Mouse (Mus musculus): ENCODE measurements around the gene Hspd1. TPM values are rescaled to one million over a fixed set of nuclear protein-coding genes. Genes with fewer than 3 reads are reported as not detected.
"Not testable (repeated sequence)": the region's sequence is repeated elsewhere in the genome, so short reads cannot be mapped to it uniquely, and the experiment has no call there.

Gene Hspd1
- polyA plus RNA-seq, 1 experiment: 297 TPM

- Histone ChIP-seq H3K79me3 (ENCODE audit: low read depth) (peaks cover 46% of the 10 kb centered on the region), H3ac (ENCODE audit: control insufficient read depth, insufficient read length, low read depth) (peak overlapping the region; percentile 99), H3K36me3 (ENCODE audit: control insufficient read depth, insufficient read depth) (peaks cover 10% of the 10 kb centered on the region), H3K79me2 (ENCODE audit: control insufficient read depth, insufficient read depth) (peaks cover 55% of the 10 kb centered on the region), H3K4me3 (ENCODE audit: insufficient read depth, poor library complexity, severe bottlenecking) (peak overlapping the region; percentile 80), H3K27me3 (ENCODE audit: control insufficient read depth, insufficient read depth, insufficient read length) (no peaks in the 10 kb centered on the region)
- TF ChIP-seq FOSL1 (IDR thresholded peaks at IDR 0.05; ENCODE audit: insufficient read depth, low read length, poor library complexity, severe bottlenecking): no peak
- TF ChIP-seq MYOD1 (IDR thresholded peaks at IDR 0.05; ENCODE audit: control insufficient read depth, insufficient read length, low read depth): peak; percentile 58
These were observed 43.5 kb upstream of the Hspd1 start for GRCm38 (mm10) chr1:55131424-55132014.

- Histone ChIP-seq H3K79me2 (ENCODE audit: control insufficient read depth, insufficient read depth) (peaks cover 49% of the 10 kb centered on the region), H3ac (ENCODE audit: control insufficient read depth, insufficient read length, low read depth) (peak within 1 kb of the TSS; percentile 99), H3K4me3 (ENCODE audit: insufficient read depth, poor library complexity, severe bottlenecking) (peak within 1 kb of the TSS; percentile 80), H3K27me3 (ENCODE audit: control insufficient read depth, insufficient read depth, insufficient read length) (no peaks in the 10 kb centered on the region), H3K36me3 (ENCODE audit: control insufficient read depth, insufficient read depth) (peaks cover 10% of the 10 kb centered on the region), H3K79me3 (ENCODE audit: low read depth) (peaks cover 42% of the 10 kb centered on the region)
- no peak for TF ChIP-seq USF1 (IDR thresholded peaks at IDR 0.05; ENCODE audit: low read depth)
- peak; percentile 8 for TF ChIP-seq CEBPB (IDR thresholded peaks at IDR 0.05; ENCODE audit: low read depth)
These were observed 42.9 kb upstream of the Hspd1 start, which contains the start of gene Mob4 for GRCm38 (mm10) chr1:55130943-55131401. Gene Mob4, plus strand, starts transcription at chr1:55131231.

GRCm38 (mm10) chr1:55130190-55130916, 42.3 kb upstream of the Hspd1 start:
- peaks cover 35% of the 10 kb centered on the region for H3K79me3 ChIP-seq (ENCODE audit: low read depth)
- no peaks in the 10 kb centered on the region for H3K27me3 ChIP-seq (ENCODE audit: control insufficient read depth, insufficient read depth, insufficient read length)
- no peak overlapping the region for H3ac ChIP-seq (ENCODE audit: control insufficient read depth, insufficient read length, low read depth)
- TF ChIP-seq CTCF (IDR thresholded peaks at IDR 0.05; ENCODE audit: control insufficient read depth, insufficient read depth, insufficient read length) (no peak), MYOD1 (IDR thresholded peaks at IDR 0.05; ENCODE audit: control insufficient read depth, insufficient read length, low read depth) (no peak), FOSL1 (IDR thresholded peaks at IDR 0.05; ENCODE audit: insufficient read depth, low read length, poor library complexity, severe bottlenecking) (no peak), MYOG (IDR thresholded peaks at IDR 0.05; ENCODE audit: control insufficient read depth, extremely low read depth, insufficient read length) (no peak), MAX (IDR thresholded peaks at IDR 0.05) (no peak), USF1 (IDR thresholded peaks at IDR 0.05; ENCODE audit: low read depth) (no peak), CEBPB (IDR thresholded peaks at IDR 0.05; ENCODE audit: low read depth) (no peak)
- peak overlapping the region; percentile 80 for H3K4me3 ChIP-seq (ENCODE audit: insufficient read depth, poor library complexity, severe bottlenecking)
- peaks cover 43% of the 10 kb centered on the region for H3K79me2 ChIP-seq (ENCODE audit: control insufficient read depth, insufficient read depth)
- peaks cover 7% of the 10 kb centered on the region for H3K36me3 ChIP-seq (ENCODE audit: control insufficient read depth, insufficient read depth)

GRCm38 (mm10) chr1:55129716-55130115, 41.7 kb upstream of the Hspd1 start:
- TF ChIP-seq FOSL1 (IDR thresholded peaks at IDR 0.05; ENCODE audit: insufficient read depth, low read length, poor library complexity, severe bottlenecking) (no peak), CEBPB (IDR thresholded peaks at IDR 0.05; ENCODE audit: low read depth) (no peak), MYOD1 (IDR thresholded peaks at IDR 0.05; ENCODE audit: control insufficient read depth, insufficient read length, low read depth) (no peak), CTCF (IDR thresholded peaks at IDR 0.05; ENCODE audit: control insufficient read depth, insufficient read depth, insufficient read length) (no peak), MAX (IDR thresholded peaks at IDR 0.05) (no peak), USF1 (IDR thresholded peaks at IDR 0.05; ENCODE audit: low read depth) (no peak), MYOG (IDR thresholded peaks at IDR 0.05; ENCODE audit: control insufficient read depth, extremely low read depth, insufficient read length) (no peak)
- peaks cover under 1% of the 10 kb centered on the region for H3K36me3 ChIP-seq (ENCODE audit: control insufficient read depth, insufficient read depth)
- no peak overlapping the region for H3ac ChIP-seq (ENCODE audit: control insufficient read depth, insufficient read length, low read depth)
- no peaks in the 10 kb centered on the region for H3K27me3 ChIP-seq (ENCODE audit: control insufficient read depth, insufficient read depth, insufficient read length)
- H3K79me3 ChIP-seq (ENCODE audit: low read depth): peaks cover 31% of the 10 kb centered on the region
- peaks cover 37% of the 10 kb centered on the region for H3K79me2 ChIP-seq (ENCODE audit: control insufficient read depth, insufficient read depth)
- H3K4me3 ChIP-seq (ENCODE audit: insufficient read depth, poor library complexity, severe bottlenecking): no peak overlapping the region

GRCm38 (mm10) chr1:55124136-55124535, 36.1 kb upstream of the Hspd1 start:
- not testable (repeated sequence) for H3K4me3 ChIP-seq (ENCODE audit: insufficient read depth, poor library complexity, severe bottlenecking); H3ac ChIP-seq (ENCODE audit: control insufficient read depth, insufficient read length, low read depth); H3K36me3 ChIP-seq (ENCODE audit: control insufficient read depth, insufficient read depth); H3K79me3 ChIP-seq (ENCODE audit: low read depth); H3K27me3 ChIP-seq (ENCODE audit: control insufficient read depth, insufficient read depth, insufficient read length); H3K79me2 ChIP-seq (ENCODE audit: control insufficient read depth, insufficient read depth)

GRCm38 (mm10) chr1:55123561-55123960, 35.5 kb upstream of the Hspd1 start:
- Histone ChIP-seq H3ac (ENCODE audit: control insufficient read depth, insufficient read length, low read depth) (no peak overlapping the region), H3K79me3 (ENCODE audit: low read depth) (no peaks in the 10 kb centered on the region), H3K4me3 (ENCODE audit: insufficient read depth, poor library complexity, severe bottlenecking) (no peak overlapping the region), H3K27me3 (ENCODE audit: control insufficient read depth, insufficient read depth, insufficient read length) (no peaks in the 10 kb centered on the region), H3K36me3 (ENCODE audit: control insufficient read depth, insufficient read depth) (no peaks in the 10 kb centered on the region), H3K79me2 (ENCODE audit: control insufficient read depth, insufficient read depth) (no peaks in the 10 kb centered on the region)
- TF ChIP-seq MYOD1 (IDR thresholded peaks at IDR 0.05; ENCODE audit: control insufficient read depth, insufficient read length, low read depth) (no peak), CTCF (IDR thresholded peaks at IDR 0.05; ENCODE audit: control insufficient read depth, insufficient read depth, insufficient read length) (no peak), FOSL1 (IDR thresholded peaks at IDR 0.05; ENCODE audit: insufficient read depth, low read length, poor library complexity, severe bottlenecking) (no peak), USF1 (IDR thresholded peaks at IDR 0.05; ENCODE audit: low read depth) (no peak), CEBPB (IDR thresholded peaks at IDR 0.05; ENCODE audit: low read depth) (no peak), MYOG (IDR thresholded peaks at IDR 0.05; ENCODE audit: control insufficient read depth, extremely low read depth, insufficient read length) (no peak), MAX (IDR thresholded peaks at IDR 0.05) (no peak)
